Mouse (Mus musculus) embryonic facial prominence, embryonic 15.5 days (tissue): ENCODE results near the gene Ints14. TPM values are rescaled to one million over a fixed set of nuclear protein-coding genes. Genes with fewer than 3 reads are reported as not detected.

Experiments used
- microRNA-seq: library from miRNA; unstranded; fragments of <30 nt; microRNA quantifications from one replicate; pipeline ENCODE4, GENCODE M21; 2016; ENCODE audit warnings: borderline number of aligned reads
- polyA plus RNA-seq: library from polyadenylated mRNA; unstranded; fragments of >200 nt; fragmentation: Nextera tagmentation; extraction: Ambion mirVana; gene quantifications from 2 replicates; pipeline ENCODE4 v1.2.1, GENCODE M21; 2015

The Ints14 gene
- polyA plus RNA-seq, 1 experiment from 2014 or later = 45.2 TPM

Small RNAs within 50 kb of the gene (microRNA-seq; reads per million reads assigned to microRNA genes)
- not detected for gene Gm25640

Other genes starting within 250 kb of the Ints14 start
- 388 and 415 TPM in 2 replicates for gene Rab11a, start 223.1 kb upstream of the Ints14 start, polyA plus RNA-seq
- 7.2 and 8.5 TPM in 2 replicates for gene Dennd4a, start 149.6 kb upstream of the Ints14 start, polyA plus RNA-seq
- 0.04 and 0.12 TPM in 2 replicates for gene Slc24a1, start 9.3 kb upstream of the Ints14 start, polyA plus RNA-seq
- 77.5 and 78.5 TPM in 2 replicates for gene Hacd3, start 60.8 kb downstream of the Ints14 start, polyA plus RNA-seq
- gene Dpp8, start 71.5 kb downstream of the Ints14 start, polyA plus RNA-seq = 34.3 and 35.0 TPM in 2 replicates
- gene Igdcc4, start 140.6 kb downstream of the Ints14 start, polyA plus RNA-seq = 38.1 and 38.4 TPM in 2 replicates
- gene Igdcc3, start 180.3 kb downstream of the Ints14 start, polyA plus RNA-seq = 1.5 and 2.3 TPM in 2 replicates
- 7.5 and 8.9 TPM in 2 replicates for gene Parp16, start 234.4 kb downstream of the Ints14 start, polyA plus RNA-seq